Mouse (Mus musculus): ENCODE data around the gene Pla1a. TPM values are rescaled to one million over a fixed set of nuclear protein-coding genes. Genes with fewer than 3 reads are reported as not detected.

Gene Pla1a
- total RNA-seq, 2 experiments from 2014 or later = 0.61 to 1.1 TPM

DNA sequence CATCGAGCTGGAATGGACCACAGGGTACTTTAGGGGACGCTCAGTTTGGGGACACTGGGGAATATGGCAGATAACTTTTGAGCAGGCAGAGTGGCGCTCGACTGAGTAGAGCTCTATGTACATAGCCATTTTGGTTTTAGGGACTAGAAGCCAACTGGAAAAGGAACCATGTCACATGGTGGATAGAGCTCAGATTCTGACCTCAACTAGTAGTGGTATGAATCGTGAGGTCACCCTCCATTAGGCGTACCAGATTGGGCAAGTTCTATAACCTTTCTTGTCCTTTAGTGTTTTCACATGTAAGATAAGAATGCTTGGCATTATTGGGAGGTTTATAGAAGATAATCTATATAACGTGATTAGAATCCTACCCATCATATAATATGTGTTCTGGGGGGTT lies 42.6 kb downstream of the Pla1a start:
- no peak for DNase-seq (ENCODE audit: low spot score in 2 of 2)

DNA sequence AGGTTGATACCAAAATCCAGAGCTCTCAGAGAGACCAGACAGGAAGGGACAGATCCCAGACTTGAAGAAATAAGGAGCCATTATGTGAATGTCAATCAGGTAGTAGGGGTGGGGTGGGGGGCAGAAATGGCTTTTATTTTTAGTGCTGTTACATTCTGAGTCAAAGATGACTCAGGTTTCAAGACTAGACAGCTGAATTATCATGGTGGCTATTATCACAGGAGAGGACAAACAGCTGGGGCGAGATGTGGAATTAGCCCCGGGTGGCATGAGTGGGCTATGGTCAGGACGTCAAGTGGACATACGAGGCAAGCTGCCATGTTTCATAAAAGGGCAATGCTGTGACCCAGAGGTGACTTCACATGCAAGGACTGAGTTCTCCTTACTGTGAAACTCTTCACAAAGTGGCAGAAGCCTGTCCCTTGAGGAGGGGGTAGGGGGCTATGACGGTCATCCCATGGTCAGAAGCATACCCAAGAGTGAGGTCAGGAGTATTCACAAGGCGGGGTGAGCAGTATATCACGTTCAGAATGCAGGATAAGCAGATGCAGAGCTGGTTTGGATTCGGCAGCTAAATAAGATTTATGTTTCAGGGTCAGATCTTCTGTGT lies 43.6 kb downstream of the Pla1a start:
- DNase-seq (ENCODE audit: low spot score in 2 of 2) = no peak

DNA sequence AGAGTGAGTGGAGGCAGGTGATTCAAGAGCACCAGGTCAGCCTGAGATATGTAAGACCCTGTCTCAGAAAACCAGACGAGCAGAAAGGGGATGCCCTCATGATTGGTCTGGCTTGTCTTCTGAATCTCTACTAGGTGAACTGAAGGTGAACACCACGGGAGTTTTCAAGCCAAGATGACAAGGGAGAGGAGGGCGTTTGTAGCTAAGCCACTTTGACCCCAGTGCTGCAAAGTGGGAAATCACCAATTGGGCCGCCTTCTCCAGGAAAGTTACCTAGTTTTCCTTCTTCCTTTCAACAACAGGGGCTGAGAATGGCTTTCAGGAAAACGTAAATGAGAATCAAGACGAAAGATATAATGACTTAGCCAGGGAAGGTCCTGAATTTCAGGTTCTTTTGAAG lies 44.2 kb downstream of the Pla1a start:
- DNase-seq (ENCODE audit: low spot score in 2 of 2) = no peak

DNA sequence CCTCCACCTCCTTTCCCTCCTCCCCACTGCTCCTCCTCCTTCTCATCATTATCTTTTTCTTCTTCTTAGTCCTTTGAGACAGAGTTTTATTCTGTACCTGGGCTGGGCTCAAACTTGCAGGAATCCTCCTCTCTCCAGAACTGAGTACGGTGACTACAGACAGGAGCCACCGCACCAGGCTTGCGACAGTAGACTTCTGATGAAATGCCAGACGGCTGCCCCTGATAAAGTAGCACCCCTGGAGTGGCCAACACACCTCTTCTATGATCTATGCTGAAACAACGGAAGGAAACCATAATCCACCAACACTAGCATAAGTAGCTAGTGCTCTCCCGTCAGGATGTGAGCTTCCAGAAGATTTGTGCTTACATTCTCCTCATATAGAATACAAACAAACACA lies 45.6 kb downstream of the Pla1a start:
- DNase-seq (ENCODE audit: low spot score in 2 of 2) = no peak

DNA sequence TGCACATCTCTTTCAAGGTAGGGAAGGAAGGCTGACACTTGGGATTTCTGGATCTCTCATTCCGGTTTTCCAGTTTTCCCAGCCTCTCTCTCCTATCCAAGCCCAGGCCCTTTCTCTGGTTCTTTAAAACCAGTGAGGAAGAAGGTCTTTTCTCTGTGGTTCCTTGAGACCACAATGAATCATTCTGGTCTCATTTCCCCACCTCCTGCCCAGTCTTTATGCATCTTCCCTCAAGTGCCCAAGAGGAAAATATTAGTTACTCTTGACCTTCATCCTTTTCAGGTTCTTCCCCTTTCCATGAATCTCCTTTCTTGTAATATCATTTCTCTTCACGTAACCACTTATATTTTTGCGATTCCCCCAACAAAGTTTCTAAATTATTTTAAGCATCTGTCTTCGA lies 47.2 kb downstream of the Pla1a start:
- DNase-seq (ENCODE audit: low spot score in 2 of 2) = no peak

DNA sequence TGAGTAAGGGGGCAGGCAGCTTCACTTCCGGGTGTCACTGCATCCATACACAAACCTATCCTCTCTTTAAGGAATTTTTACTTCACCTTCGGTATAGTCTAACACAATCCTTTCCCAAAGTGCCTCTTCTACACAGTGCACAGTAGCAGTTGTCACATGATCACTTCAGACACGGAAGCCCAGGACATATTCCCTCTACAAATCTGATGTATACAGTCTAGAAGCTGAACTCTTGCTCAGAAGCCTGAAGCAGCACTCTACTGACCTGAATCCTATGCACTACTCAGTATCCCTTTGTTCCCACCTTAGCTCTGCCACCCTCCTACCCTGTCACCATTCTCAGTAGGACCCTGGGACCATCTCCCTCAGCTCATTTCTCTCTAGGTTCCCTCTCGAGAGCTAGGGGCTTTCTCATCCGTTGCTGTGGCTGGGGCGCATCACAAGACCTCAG lies 47.7 kb downstream of the Pla1a start:
- DNase-seq (ENCODE audit: low spot score in 2 of 2) = no peak

DNA sequence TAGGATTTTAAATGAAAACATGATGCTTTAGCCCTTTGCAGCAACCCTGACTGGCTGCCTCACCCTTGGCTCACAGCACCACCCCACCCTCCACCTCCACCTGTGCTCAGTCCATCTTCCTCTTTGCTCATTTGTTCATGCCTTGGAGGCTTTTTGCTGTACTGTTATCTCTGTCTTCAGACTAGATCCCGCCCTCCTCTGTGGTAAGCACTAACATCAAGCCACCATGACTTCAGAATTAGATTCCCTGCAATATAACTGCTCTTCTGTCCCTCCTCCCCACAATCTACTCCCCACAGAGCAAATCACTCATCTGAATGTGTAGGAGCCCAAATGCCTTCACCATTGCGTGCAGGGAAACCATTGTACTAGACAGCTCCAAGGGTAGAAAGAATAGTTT lies 49.3 kb downstream of the Pla1a start:
- DNase-seq (ENCODE audit: low spot score in 2 of 2) = no peak

DNA sequence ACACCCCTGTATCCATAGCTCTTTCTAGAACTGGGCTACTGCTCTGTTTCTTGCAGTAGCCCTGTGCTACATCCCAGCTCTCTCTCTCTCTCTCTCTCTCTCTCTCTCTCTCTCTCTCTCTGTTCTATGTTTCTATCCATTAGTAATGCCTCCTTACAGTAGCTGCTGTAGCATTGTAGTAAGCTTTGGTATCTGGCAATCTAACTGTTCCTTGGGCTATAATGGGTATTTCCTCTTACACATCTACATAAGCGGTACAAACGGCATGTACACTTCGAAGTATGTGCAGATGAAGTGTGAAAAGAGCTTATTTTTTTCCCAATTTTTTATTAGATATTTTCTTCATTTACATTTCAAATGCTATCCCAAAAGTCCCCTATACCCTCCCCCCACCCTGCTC lies 53.0 kb downstream of the Pla1a start:
- no peak for DNase-seq (ENCODE audit: low spot score in 2 of 2)

DNA sequence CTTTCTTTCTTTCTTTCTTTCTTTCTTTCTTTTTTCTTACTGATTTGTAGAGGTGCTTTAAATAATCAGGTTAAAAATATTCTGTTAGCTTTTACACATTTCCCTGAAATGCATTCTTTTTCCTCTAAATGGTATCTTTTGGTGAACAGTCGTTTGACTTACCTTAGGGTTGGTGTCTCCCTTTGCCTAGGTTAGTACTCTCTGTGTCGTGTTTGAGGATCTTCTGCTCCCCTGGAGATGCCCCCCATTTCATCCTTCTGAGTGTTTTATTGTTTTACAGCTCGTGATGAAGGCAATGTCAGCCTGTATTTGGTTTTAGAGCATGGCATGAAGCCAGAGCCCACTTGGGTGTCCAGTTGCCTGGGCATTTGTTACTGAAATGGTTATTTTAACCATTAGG lies 53.5 kb downstream of the Pla1a start:
- no peak for DNase-seq (ENCODE audit: low spot score in 2 of 2)

DNA sequence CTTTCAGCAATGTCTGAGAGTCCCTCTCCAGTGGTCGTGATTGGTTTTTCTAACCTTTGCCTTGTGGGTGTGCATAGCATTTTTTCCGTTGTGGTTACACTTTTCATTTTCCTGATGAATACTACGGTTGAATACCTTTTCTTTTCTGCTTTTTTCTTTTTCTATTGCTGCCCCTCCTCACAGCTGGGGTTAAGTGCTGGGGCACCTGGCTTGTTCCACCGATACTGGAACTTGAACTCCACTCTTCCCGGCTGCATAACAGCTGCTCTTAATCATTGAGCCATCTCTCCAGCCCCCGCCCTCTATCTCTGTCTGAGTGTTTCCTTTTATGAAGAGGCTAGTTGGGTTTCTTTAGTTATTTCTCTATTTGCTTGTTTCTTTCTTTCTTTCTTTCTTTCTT lies 53.9 kb downstream of the Pla1a start:
- DNase-seq (ENCODE audit: low spot score in 2 of 2) = no peak

DNA sequence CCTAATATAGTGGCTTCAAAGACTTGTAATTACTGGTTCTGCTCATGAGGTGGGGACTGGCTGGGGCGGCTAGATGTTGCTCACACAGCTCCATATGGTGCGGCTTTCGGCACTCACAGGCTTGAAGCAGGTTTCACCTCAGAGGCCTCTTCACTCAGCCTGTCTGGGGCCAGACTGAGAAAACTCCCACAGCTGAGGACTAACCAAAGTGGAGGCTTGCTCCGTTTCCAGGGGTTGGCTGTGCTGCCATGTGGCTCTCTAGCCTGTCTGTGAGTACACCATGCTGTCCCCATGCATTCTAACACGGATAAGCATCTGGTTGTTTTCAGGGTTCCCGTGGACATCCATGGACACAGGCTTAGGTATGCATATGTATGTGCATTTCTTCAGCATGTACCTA lies 54.4 kb downstream of the Pla1a start:
- no peak for DNase-seq (ENCODE audit: low spot score in 2 of 2)

DNA sequence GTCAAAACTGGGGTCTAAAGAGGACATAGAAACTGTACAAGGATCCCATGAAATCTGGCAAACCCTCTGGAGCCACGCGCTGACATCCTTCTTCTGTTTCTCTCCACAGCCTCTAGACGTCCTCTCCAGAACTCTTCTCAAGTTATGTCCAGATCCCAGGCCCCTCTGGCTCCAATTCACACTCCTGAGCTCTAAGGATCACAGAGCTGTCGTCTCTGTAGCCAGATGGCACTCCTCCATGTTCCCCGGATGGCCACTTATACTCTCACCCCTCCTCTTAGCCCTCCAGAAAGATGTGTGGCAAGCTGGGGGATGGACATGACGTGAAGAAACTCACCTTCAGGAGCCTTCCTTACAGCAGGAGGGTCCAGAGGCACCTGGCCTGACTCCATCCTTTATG lies 55.4 kb downstream of the Pla1a start:
- DNase-seq (ENCODE audit: low spot score in 2 of 2) = no peak

DNA sequence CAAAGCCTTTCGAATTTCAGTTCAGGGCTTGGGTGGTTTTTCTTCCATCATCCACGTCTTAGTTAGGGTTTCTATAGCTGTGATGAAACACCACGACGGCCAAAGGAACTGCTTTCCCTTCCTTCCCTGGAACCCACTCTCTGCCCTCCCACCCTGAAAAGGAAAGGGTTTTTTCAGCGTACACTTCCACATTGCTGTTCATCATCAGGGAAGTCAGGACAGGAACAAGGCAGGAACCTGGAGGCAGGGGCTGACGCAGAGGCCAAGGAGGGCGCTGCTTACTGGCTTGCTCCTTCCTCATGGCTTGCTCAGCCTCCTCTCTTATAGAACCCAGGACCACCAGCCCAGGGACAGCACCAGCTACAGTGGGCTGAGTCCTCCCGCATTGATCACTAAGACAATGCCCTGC lies 56.1 kb downstream of the Pla1a start:
- no peak for DNase-seq (ENCODE audit: low spot score in 2 of 2)

DNA sequence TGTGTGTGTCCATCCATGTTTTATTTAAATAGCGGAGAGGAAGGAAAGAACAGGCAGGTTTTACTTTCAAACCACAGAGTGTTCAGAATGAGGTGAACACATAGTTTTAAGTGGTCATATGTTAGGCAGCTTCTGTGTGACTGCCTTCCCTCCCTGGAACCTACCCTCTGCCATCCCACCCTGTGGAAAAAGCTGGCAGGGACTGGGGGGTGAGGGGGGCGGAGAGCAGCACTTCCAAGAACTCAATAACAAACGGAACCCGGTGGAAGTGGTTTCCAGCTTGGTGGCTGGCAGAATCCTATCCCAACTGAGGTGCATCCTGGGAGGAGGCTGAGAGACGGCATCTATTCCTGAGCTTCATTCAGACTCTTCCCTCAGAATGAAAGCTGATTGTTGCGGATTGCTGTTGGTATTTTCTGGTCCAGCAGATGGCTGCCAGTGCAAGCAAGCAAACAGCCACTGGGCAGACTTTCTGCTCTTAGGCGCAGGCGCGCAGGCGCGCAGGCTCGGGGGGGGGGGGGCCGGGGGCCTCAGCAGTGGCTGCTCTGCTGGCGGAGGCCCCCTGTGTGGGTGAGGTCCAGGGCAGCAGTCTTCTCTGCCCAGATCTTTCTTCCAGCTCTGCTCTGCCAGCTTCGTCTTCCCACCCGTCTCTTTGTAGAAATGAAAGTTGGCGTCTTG lies 56.6 kb downstream of the Pla1a start:
- DNase-seq (ENCODE audit: low spot score in 2 of 2) = peak; percentile 47 to 70

DNA sequence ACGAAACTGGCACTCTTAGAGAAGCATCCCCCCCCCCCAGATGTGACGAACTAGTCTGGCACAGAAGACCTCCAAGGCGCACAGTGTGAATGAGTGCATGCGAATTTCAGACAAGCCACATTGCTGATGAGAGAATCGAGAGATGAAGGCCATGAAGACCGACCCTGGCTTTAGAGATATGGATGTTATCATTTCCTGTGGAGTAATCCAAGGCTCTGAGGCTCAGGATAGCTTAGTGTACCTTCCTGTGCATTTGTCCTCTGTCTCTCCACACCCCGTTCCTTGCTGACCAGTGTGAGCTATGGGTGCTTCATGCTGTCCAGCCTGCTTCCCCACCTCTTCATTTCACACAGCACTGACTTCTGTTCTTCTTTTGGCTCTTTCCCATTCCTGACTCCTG lies 57.8 kb downstream of the Pla1a start:
- no peak for DNase-seq (ENCODE audit: low spot score in 2 of 2)

DNA sequence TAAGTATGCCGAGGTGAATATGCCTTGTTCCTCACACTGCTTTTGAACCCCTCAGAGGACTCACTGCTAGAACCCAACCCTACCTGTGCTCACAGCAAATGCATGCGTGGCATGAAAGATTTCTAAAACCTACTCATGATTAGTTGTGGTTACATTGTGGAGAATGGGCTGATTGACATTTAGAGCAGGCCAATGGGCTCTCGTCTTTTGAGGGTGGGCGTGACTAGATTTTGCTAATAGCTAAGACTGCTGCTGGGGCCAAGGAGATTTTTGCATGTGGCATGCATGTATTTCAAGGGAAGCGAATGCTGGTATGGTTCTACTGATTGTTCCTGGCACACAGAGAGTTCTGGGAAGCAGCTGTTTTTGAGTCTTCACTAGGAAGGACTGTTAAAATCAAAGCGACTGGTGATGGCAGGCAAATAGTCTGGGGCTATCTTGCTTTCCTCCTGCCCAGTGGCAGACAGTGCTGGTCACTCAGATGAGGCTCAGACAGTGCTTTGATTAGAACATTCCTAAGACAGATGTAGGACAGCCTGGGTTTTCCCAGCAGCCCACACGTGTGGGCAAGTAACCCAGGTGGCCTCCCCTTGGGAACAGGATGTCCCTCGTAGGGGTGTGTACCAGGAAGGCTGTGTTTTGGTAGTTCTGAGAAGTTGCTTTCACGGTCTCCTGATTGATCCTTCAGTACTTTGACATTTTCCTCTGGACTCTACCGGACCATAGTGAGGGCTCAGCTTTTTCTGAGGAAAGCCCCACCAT lies 58.4 kb downstream of the Pla1a start:
- peak in 1 of 2 experiments; percentile 16 for DNase-seq (ENCODE audit: low spot score in 2 of 2)

DNA sequence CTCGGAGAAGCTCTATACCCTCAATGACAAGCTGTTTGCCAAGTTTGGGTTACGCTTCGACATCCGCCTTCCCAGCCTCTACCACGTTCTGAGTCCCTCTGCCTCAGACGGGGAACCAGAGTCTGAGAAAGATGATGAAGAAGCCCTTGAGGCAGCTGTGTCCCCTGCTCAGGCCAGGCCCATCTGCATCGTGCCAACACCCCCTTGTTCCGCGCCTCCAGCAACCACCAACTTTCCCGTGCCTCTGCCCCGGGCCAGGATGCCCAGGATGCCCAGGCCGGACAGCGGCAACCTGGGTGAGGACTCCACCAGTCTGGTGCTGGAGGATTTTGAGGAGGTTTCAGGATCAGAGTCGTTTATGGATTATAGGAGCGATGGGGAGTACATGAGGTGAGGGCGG lies 59.0 kb downstream of the Pla1a start:
- DNase-seq (ENCODE audit: low spot score in 2 of 2) = no peak

DNA sequence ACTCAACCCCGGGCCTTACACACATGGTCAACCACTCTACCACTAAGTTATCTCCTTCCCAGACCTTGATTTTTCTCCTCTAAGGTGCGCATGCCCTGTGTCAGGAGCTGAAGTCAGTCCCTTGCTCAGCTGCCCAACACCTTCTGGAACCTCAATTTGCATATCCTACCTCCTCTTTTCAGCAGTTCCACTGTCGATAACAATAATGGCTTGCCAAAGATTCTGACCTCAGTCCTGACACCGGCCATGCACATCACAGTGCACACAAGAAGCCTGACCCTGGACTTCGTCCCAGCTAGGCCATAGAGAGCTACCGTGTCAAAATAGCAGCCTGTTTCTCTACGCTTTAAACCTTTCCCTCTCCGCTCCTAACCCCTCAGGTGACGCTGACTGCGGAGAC lies 59.5 kb downstream of the Pla1a start:
- DNase-seq (ENCODE audit: low spot score in 2 of 2) = no peak

DNA sequence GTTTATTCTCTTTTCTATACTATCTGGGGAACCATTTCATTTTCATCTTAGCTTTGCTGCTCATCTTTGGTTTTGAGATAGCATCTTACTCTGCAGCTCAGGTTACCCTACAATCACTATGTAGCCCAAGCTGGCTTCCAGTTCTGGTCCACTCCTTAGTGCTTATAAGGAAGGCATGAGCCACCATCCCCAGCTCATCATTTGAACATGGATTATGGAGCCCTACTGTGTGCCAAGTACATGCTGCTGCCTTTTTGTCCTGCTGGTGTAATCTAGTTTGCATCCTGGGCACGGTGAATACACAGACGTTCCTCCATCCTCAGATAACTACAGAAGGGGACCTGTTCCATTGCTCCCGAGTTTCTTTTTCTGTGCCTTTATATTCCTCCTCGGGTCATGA lies 60.1 kb downstream of the Pla1a start:
- no peak for DNase-seq (ENCODE audit: low spot score in 2 of 2)

DNA sequence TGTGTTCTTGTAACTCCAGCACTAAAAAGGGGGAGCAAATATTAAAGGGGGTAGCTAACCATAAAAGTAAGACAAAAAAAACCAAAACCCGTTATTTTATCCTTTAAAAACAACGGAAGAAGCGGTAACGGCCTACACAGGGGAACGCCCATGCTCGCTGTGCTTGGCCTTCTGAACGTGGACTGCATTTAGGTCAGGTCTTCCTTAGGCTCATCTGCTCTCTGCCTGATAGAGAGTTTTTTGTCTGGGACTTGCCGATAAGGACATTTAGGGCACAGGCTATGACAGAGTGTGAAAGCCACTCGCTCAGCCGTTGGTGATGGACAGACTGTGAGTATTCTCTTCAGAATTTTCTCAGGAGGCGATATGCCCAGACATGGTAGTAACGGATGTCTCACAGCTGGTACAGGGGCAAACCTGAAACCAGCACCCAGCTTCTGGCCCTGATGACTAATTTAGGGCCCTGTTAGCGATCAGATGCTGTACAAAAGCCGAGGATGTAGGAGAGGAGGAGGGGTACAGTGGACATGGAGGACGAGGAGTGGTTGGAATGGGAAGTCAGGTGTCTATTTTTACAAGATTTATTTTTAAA lies 61.1 kb downstream of the Pla1a start:
- no peak for DNase-seq (ENCODE audit: low spot score in 2 of 2)

DNA sequence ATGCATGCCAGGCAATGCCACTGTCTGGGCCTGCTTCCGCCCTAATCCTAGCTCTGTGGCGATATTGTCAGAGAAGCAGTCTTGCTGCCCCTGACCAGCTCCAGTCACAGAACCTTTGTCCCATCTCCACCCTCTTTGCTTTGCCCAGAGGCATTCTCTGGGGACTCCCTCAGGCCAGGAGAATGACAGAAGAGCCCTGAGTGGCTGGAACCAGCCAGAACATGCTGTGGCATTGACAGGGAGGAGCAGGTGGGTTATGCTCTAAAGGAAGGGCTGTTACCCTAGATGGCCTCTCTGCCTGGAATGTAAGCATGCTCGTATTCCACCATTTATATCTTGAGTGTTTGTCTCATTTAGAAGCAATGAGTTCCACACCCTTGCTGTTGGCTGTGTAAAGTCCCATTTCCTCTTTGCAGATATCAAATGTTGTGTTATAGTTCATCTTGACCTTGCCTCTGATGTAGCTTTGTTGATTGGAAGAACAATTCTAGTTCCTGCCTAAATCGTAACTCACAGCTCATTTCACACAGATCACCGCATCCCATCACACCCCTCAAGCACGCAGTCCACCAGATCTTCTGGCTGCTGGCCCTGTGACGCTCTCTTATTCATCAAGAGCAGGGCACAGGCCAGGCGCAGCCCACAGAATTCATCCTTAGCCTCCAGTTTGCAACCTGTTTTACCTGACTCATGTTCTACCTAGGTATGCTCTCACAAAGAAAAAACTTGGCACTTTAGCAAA lies 62.1 kb downstream of the Pla1a start:
- DNase-seq (ENCODE audit: low spot score in 2 of 2) = no peak

Measured in layer of hippocampus, adult 18-20 months (tissue).